Mouse (Mus musculus) CH12.LX (cell line): Measurements from ENCODE around the gene P2ry12. TPM values are rescaled to one million over a fixed set of nuclear protein-coding genes. Genes with fewer than 3 reads are reported as not detected.
A peak's percentile ranks its signal among the peaks of the same experiment; 100 is the strongest.

Experiments used
- DNase-seq: peaks from one replicate; pipeline ENCODE4 v3.0.0-alpha.2; 2013; ENCODE audit errors: extremely low read depth
- H3K27ac ChIP-seq: 2 replicates; pipeline ENCODE4 v1.5.1; 2012; ENCODE audit warnings: low read depth, mild to moderate bottlenecking, control low read depth, moderate library complexity; ENCODE audit not compliant: insufficient read depth
- H3K27me3 ChIP-seq: replicated peaks from 2 replicates; pipeline ENCODE3; 2012; ENCODE audit warnings: inconsistent platforms
- H3K36me3 ChIP-seq, 2 experiments: replicated peaks in 1 of 2; 2 replicates each; pipeline versions ENCODE3 to v1.6.1; 2012; ENCODE audit warnings: inconsistent platforms in 1 of 2, low read length in 1 of 2, mild to moderate bottlenecking in 1 of 2, mixed read lengths in 1 of 2, moderate library complexity in 1 of 2; ENCODE audit not compliant: control insufficient read depth in 1 of 2, insufficient read depth in 1 of 2
- H3K4me1 ChIP-seq, 2 experiments: 2 replicates each; pipeline ENCODE4 v1.6.1; 2012; ENCODE audit warnings: inconsistent platforms in 1 of 2, moderate library complexity in 1 of 2; ENCODE audit not compliant: insufficient read depth in 2 of 2, control insufficient read depth in 1 of 2
- H3K4me2 ChIP-seq: 2 replicates; pipeline ENCODE4 v1.6.1; 2012; ENCODE audit warnings: low read depth, mild to moderate bottlenecking, control low read depth; ENCODE audit not compliant: poor library complexity, insufficient read depth, severe bottlenecking
- H3K4me3 ChIP-seq, 3 experiments: fragments of 150-350 bp in 1 of 3; sonication (generic) in 1 of 3; replicated peaks in 1 of 3; 2 replicates each; pipeline versions ENCODE3 to v1.5.1; 2011 to 2012; ENCODE audit warnings: low read depth in 2 of 3, low read length in 2 of 3, mild to moderate bottlenecking in 2 of 3, moderate library complexity in 2 of 3, control low read depth in 1 of 3, improper control_type of control experiment in 1 of 3, inconsistent platforms in 1 of 3, mixed read lengths in 1 of 3; ENCODE audit not compliant: poor library complexity in 1 of 3
- H3K79me2 ChIP-seq: replicated peaks from 2 replicates; pipeline ENCODE4 v1.6.1; 2012; ENCODE audit warnings: mild to moderate bottlenecking, moderate library complexity; ENCODE audit not compliant: control insufficient read depth, poor library complexity, insufficient read depth, severe bottlenecking; ENCODE audit errors: extremely low read depth
- H3K9ac ChIP-seq: 2 replicates; pipeline ENCODE4 v1.6.1; 2012; ENCODE audit warnings: low read depth, mild to moderate bottlenecking, control low read depth, moderate library complexity; ENCODE audit not compliant: insufficient read depth
- H3K9me3 ChIP-seq: replicated peaks from 2 replicates; pipeline ENCODE3; 2012; ENCODE audit warnings: low read length, inconsistent platforms, mixed read lengths
- CHD1 ChIP-seq: IDR thresholded peaks from 2 replicates; pipeline ENCODE4 v1.6.1; 2012; ENCODE audit warnings: low read depth, low read length, improper control_type of control experiment, inconsistent platforms
- EP300 ChIP-seq: IDR thresholded peaks from 2 replicates; pipeline ENCODE4 v1.6.1; 2011; ENCODE audit warnings: low read length, improper control_type of control experiment
- ETS1 ChIP-seq: conservative IDR thresholded peaks from 2 replicates; pipeline ENCODE4 v1.6.1; 2012; ENCODE audit warnings: low read depth, mild to moderate bottlenecking, inconsistent platforms, low read length, improper control_type of control experiment, moderate library complexity
- JUN ChIP-seq: IDR thresholded peaks from 2 replicates; pipeline ENCODE4 v1.6.1; 2011; ENCODE audit warnings: low read depth, mild to moderate bottlenecking, low read length, improper control_type of control experiment, moderate library complexity; ENCODE audit not compliant: insufficient read depth
- MAX ChIP-seq: IDR thresholded peaks from 2 replicates; pipeline ENCODE4 v1.6.1; 2011; ENCODE audit warnings: low read length, improper control_type of control experiment
- MXI1 ChIP-seq: IDR thresholded peaks from 2 replicates; pipeline ENCODE4 v1.6.1; 2011; ENCODE audit warnings: mild to moderate bottlenecking, low read depth, low read length, improper control_type of control experiment
- NELFE ChIP-seq: IDR thresholded peaks from 2 replicates; pipeline ENCODE4 v1.6.1; 2011; ENCODE audit warnings: low read depth, low read length, improper control_type of control experiment
- NRF1 ChIP-seq: IDR thresholded peaks from 2 replicates; pipeline ENCODE4 v1.6.1; 2014; ENCODE audit warnings: low read depth, mild to moderate bottlenecking, inconsistent platforms, low read length, improper control_type of control experiment, moderate library complexity
- POLR2A ChIP-seq: IDR thresholded peaks from 2 replicates; pipeline ENCODE4 v1.6.1; 2011; ENCODE audit warnings: low read depth, mild to moderate bottlenecking, improper control_type of control experiment, low read length
- SIN3A ChIP-seq: IDR thresholded peaks from 2 replicates; pipeline ENCODE4 v1.6.1; 2012; ENCODE audit warnings: low read length, improper control_type of control experiment, inconsistent platforms
- TCF12 ChIP-seq: IDR thresholded peaks from 2 replicates; pipeline ENCODE4 v1.6.1; 2014; ENCODE audit warnings: low read depth, mild to moderate bottlenecking, inconsistent platforms, low read length, improper control_type of control experiment
- UBTF ChIP-seq: IDR thresholded peaks from 2 replicates; pipeline ENCODE4 v1.6.1; 2012; ENCODE audit warnings: low read depth, mild to moderate bottlenecking, inconsistent platforms, low read length, improper control_type of control experiment, moderate library complexity
- ZMIZ1 ChIP-seq: IDR thresholded peaks from 2 replicates; pipeline ENCODE4 v1.6.1; 2012; ENCODE audit warnings: low read depth, mild to moderate bottlenecking, inconsistent platforms, low read length, improper control_type of control experiment
- ZNF384 ChIP-seq: IDR thresholded peaks from 2 replicates; pipeline ENCODE4 v1.6.1; 2012; ENCODE audit warnings: low read depth, low read length, improper control_type of control experiment, inconsistent platforms
- dilution Hi-C: fragments of 300-500 bp; cut with MboI; formaldehyde crosslinking; loops from 2 replicates; pipeline ENCODE4 v1.14.3; 2020; ENCODE audit warnings: low sequenced_read_pairs; ENCODE audit not compliant: extremely low pct_unique_long_range_greater_than_20kb, extremely low pct_ligation_motif_present
- in situ Hi-C: fragments of 300-500 bp; cut with MboI; formaldehyde crosslinking; loops from 3 replicates; pipeline ENCODE4 v1.14.3; 2019; ENCODE audit warnings: low sequenced_read_pairs, low pct_ligation_motif_present, low pct_unique_long_range_greater_than_20kb, mixed read lengths
- polyA plus RNA-seq: library from polyadenylated mRNA; unstranded; fragments of >175 nt; gene quantifications from 2 replicates; pipeline ENCODE4 v1.2.1, GENCODE M21; 2012; ENCODE audit warnings: low read depth; ENCODE audit not compliant: insufficient read length
- total RNA-seq, 2 experiments: library from RNA; depleted of rRNA; stranded (reverse); fragments of 300-350 nt in 1 of 2; fragments of >200 nt in 1 of 2; gene quantifications; 2 replicates each; pipeline ENCODE4 v1.2.3; 2012 to 2014

P2ry12 gene
- total RNA-seq (2012; rRNA removed), result 0.30 and 0.63 TPM in 2 replicates
- 0.59 and 0.97 TPM in 2 replicates for total RNA-seq (2014; rRNA removed)
- polyA plus RNA-seq, result 0.33 and 0.76 TPM in 2 replicates

DNA sequence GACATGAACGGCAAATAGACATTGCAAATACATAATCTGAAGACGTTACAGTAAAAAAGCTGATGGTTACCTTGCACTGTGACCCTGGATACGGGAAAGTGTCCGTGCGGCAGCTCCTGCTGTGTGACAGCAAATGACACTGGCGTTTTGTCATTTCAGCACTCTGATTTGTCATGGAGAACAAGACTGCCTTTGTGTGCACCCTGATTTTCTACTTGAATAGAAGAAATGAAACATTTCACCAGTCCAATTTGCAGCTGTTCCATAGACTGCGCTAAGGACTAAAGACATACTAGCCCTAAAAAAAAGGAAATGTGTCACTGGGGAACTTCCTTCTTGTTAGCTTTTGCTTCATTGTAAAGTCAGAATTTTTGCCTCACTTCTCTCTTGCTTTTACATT, at the start of gene P2ry12:
TSS of gene P2ry12 (minus strand) at position 168 of the 400 bp plus-strand sequence.
- dilution Hi-C loops (no loop called here), in situ Hi-C loops (no loop called here)
- Histone ChIP-seq H3K4me3 (peak within 1 kb of the TSS in 1 of 3 experiments; percentile 28), H3K27me3 (no peaks in the 10 kb centered on the region), H3K79me2 (no peaks in the 10 kb centered on the region), H3K27ac (no peak within 1 kb of the TSS; the same call in 1 of the 2 replicates), H3K9ac (peak within 1 kb of the TSS; percentile 54; the same call in 1 of the 2 replicates), H3K9me3 (no peaks in the 10 kb centered on the region), H3K36me3 (peaks cover 0 to 4% of the 10 kb centered on the region in 2 experiments), H3K4me1 (peaks cover 17 to 63% of the 10 kb centered on the region in 2 experiments), H3K4me2 (peak within 1 kb of the TSS; percentile 85)
- TF ChIP-seq UBTF (no peak), ZMIZ1 (0 out of 2 replicates have a peak, but pooled peaks have one; percentile 43), JUN (no peak), TCF12 (peak; percentile 31; the same call in 1 of the 2 replicates), ETS1 (no peak), MXI1 (peak; percentile 44; the same call in 1 of the 2 replicates), POLR2A (no peak), NRF1 (no peak), MAX (peak; percentile 14; the same call in 1 of the 2 replicates), SIN3A (no peak; the same call in 1 of the 2 replicates), EP300 (peak; percentile 36; the same call in 1 of the 2 replicates), ZNF384 (0 out of 2 replicates have a peak, but pooled peaks have one; percentile 10), CHD1 (0 out of 2 replicates have a peak, but pooled peaks have one; percentile 50)
- peak; percentile 15 for DNase-seq

DNA sequence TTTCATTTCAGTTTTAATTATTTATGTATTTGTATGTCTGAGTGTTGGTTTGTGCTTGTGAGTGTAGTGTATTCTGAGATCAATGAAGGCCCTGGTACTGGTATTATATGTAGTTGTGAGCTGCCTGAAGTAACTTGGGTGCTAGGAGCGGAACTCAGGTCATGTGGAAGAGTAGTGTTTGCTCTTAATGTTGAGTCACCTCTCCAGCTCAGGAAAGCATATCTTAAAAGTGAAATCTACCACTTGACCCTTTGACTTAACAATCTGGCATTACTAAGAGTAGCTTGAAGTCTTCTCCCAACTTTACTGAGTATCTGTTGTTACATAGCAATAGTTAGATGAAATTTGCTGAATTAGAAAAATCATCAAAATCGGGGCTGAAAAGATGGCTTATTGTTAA, 42.8 kb upstream of the P2ry12 start:
- H3K36me3 ChIP-seq, result peaks cover 0 to 2% of the 10 kb centered on the region in 2 experiments
- TF ChIP-seq NELFE, result no peak

More for the DNA sequence above, 42.8 kb upstream of the P2ry12 start:
- no peaks in the 10 kb centered on the region for H3K9me3 ChIP-seq
- no peak overlapping the region for H3K9ac ChIP-seq
- no peaks in the 10 kb centered on the region for H3K4me1 ChIP-seq
- H3K4me2 ChIP-seq, result no peak overlapping the region
- no peak for DNase-seq
- H3K4me3 ChIP-seq, result no peak overlapping the region
- dilution Hi-C loops (no loop called here), in situ Hi-C loops (no loop called here)
- no peaks in the 10 kb centered on the region for H3K79me2 ChIP-seq
- H3K27ac ChIP-seq, result no peak overlapping the region
- H3K27me3 ChIP-seq, result no peaks in the 10 kb centered on the region
